In genomic region chr4:62500799-62501198, GRCm38 (mm10) we compare ENCODE assay signal across 14 mouse cellular contexts. TPM values are rescaled to one million over a fixed set of nuclear protein-coding genes. Genes with fewer than 3 reads are reported as not detected.
DNase-seq lines count a peak whose midpoint lies in the region; ATAC-seq and TF ChIP-seq lines count a peak whose summit lies in the region.
"Had no signal": no experiment of that assay in that cellular context is flagged by ENCODE, and none has a peak within 500 bp of the region (broad histone marks: within the 10 kb centered on the region; RNA-seq: fewer than 3 reads in every experiment).

No protein-coding gene starts in this region.

- H3K9ac ChIP-seq in embryonic facial prominence, embryonic 12.5 days = no peak overlapping the region
- H3K9ac ChIP-seq in kidney, postnatal 0 days (ENCODE audit: low read depth, low read length) = no peak overlapping the region
- H3K9ac ChIP-seq in CH12.LX (ENCODE audit: insufficient read depth, low read depth) = no peak overlapping the region
- no peak overlapping the region for H3K9ac ChIP-seq in liver, postnatal 0 days (replicated peaks)

- no peak for TF ChIP-seq RAD21 in CH12.LX (IDR thresholded peaks at IDR 0.05; ENCODE audit: low read depth, low read length)

- no peak for DNase-seq in embryonic facial prominence, embryonic 10.5 days (ENCODE audit: low spot score)
- DNase-seq in kidney, postnatal 0 days (ENCODE audit: low spot score) = no peak
- DNase-seq in kidney, adult 11 months = no peak
- no peak for DNase-seq in CH12.LX (ENCODE audit: extremely low read depth)
- no peak for DNase-seq in liver, postnatal 0 days
- no peak for DNase-seq in urinary bladder, adult 18-20 months (ENCODE audit: low spot score in 2 of 2)
- DNase-seq: lung, postnatal 4 days; thymus, adult 2 months had no signal

- no peak for TF ChIP-seq CTCF in kidney, postnatal 0 days (IDR thresholded peaks at IDR 0.05; ENCODE audit: low read depth)
- TF ChIP-seq CTCF in CH12.LX (conservative IDR thresholded peaks at IDR 0.05 in 1 of 2, IDR thresholded peaks at IDR 0.05 in 1 of 2; ENCODE audit: low read depth in 2 of 2, low read length in 2 of 2) = no peak
- no peak for TF ChIP-seq CTCF in liver, postnatal 0 days (IDR thresholded peaks at IDR 0.05; ENCODE audit: low read depth)

- peaks cover 5% of the 10 kb centered on the region; the same call in 1 of the 2 replicates for H3K4me1 ChIP-seq in embryonic facial prominence, embryonic 12.5 days
- peaks cover 20% of the 10 kb centered on the region for H3K4me1 ChIP-seq in embryonic facial prominence, embryonic 10.5 days
- peaks cover 8% of the 10 kb centered on the region; the same call in 1 of the 2 replicates for H3K4me1 ChIP-seq in kidney, postnatal 0 days (replicated peaks; ENCODE audit: insufficient read depth, low read length)
- H3K4me1 ChIP-seq in CH12.LX (ENCODE audit: control insufficient read depth in 1 of 2, insufficient read depth in 2 of 2) = peaks cover 0 to 16% of the 10 kb centered on the region in 2 experiments; a peak in 2 of 4 replicates
- peaks cover 34% of the 10 kb centered on the region for H3K4me1 ChIP-seq in liver, postnatal 0 days (ENCODE audit: insufficient read depth)

- no peak overlapping the region for H3K4me3 ChIP-seq in embryonic facial prominence, embryonic 12.5 days
- H3K4me3 ChIP-seq in embryonic facial prominence, embryonic 10.5 days = no peak overlapping the region
- H3K4me3 ChIP-seq in kidney, postnatal 0 days (replicated peaks; ENCODE audit: low read depth, low read length) = no peak overlapping the region
- no peak overlapping the region for H3K4me3 ChIP-seq in CH12.LX (replicated peaks in 1 of 3; ENCODE audit: low read depth in 2 of 3, low read length in 2 of 3, poor library complexity in 1 of 3)
- no peak overlapping the region for H3K4me3 ChIP-seq in liver, postnatal 0 days (ENCODE audit: low read depth, low read length)

- H3K9me3 ChIP-seq in embryonic facial prominence, embryonic 12.5 days = no peaks in the 10 kb centered on the region
- H3K9me3 ChIP-seq in embryonic facial prominence, embryonic 10.5 days = no peaks in the 10 kb centered on the region
- H3K9me3 ChIP-seq in kidney, postnatal 0 days (replicated peaks; ENCODE audit: low read length) = no peaks in the 10 kb centered on the region
- no peaks in the 10 kb centered on the region for H3K9me3 ChIP-seq in CH12.LX (replicated peaks; ENCODE audit: low read length)
- H3K9me3 ChIP-seq in liver, postnatal 0 days (ENCODE audit: low read length) = no peaks in the 10 kb centered on the region
- H3K9me3 ChIP-seq: forebrain, embryonic 10.5 days had no signal

- TF ChIP-seq POLR2A in CH12.LX (IDR thresholded peaks at IDR 0.05; ENCODE audit: low read depth, low read length) = no peak

- in situ Hi-C loops in CH12.LX (cut with MboI; ENCODE audit: low pct_ligation_motif_present, low pct_unique_long_range_greater_than_20kb, low sequenced_read_pairs) = loop anchor here (10.0 kb wide), 1 partner anchor 96 kb away; the partner anchor contains the start of genes Cdc26 and Prpf4

- WGBS in embryonic facial prominence, embryonic 12.5 days = 88% methylated on average over 4 of the region's 4 CpGs
- 87% methylated on average over 4 of the region's 4 CpGs for WGBS in embryonic facial prominence, embryonic 10.5 days
- WGBS in kidney, postnatal 0 days = 70% methylated on average over 4 of the region's 4 CpGs
- WGBS in liver, postnatal 0 days (ENCODE audit: insufficient replicate concordance) = 76% methylated on average over 4 of the region's 4 CpGs

- peaks cover 23% of the 10 kb centered on the region for H3K36me3 ChIP-seq in embryonic facial prominence, embryonic 12.5 days
- H3K36me3 ChIP-seq in embryonic facial prominence, embryonic 10.5 days (replicated peaks) = peaks cover 26% of the 10 kb centered on the region
- peaks cover 11% of the 10 kb centered on the region; the same call in 1 of the 2 replicates for H3K36me3 ChIP-seq in kidney, postnatal 0 days (ENCODE audit: insufficient read depth, low read length)
- H3K36me3 ChIP-seq in CH12.LX (replicated peaks in 1 of 2; ENCODE audit: control insufficient read depth in 1 of 2, insufficient read depth in 1 of 2, low read length in 1 of 2) = peaks cover 4 to 20% of the 10 kb centered on the region in 2 experiments
- 0 out of 2 replicates have a peak, but pooled peaks cover 3% of the 10 kb centered on the region for H3K36me3 ChIP-seq in liver, postnatal 0 days (replicated peaks; ENCODE audit: insufficient read depth, low read length)

- H3K27me3 ChIP-seq in embryonic facial prominence, embryonic 12.5 days = no peaks in the 10 kb centered on the region
- no peaks in the 10 kb centered on the region for H3K27me3 ChIP-seq in embryonic facial prominence, embryonic 10.5 days (replicated peaks; ENCODE audit: low read depth, poor library complexity, severe bottlenecking)
- H3K27me3 ChIP-seq in kidney, postnatal 0 days (ENCODE audit: insufficient read depth, low read length) = no peaks in the 10 kb centered on the region
- no peaks in the 10 kb centered on the region for H3K27me3 ChIP-seq in CH12.LX (replicated peaks)
- H3K27me3 ChIP-seq in liver, postnatal 0 days (ENCODE audit: insufficient read depth, low read length) = no peaks in the 10 kb centered on the region

- no peak for ATAC-seq in embryonic facial prominence, embryonic 12.5 days (ENCODE audit: insufficient number of reproducible peaks, insufficient read depth, low FRiP score, low TSS enrichment)
- no peak for ATAC-seq in kidney, postnatal 0 days (replicated peaks; ENCODE audit: low FRiP score, low read depth)
- ATAC-seq in liver, postnatal 0 days = no peak
- ATAC-seq in granulocyte monocyte progenitor cell, adult 5-6 weeks (replicated peaks; ENCODE audit: poor library complexity, severe bottlenecking) = no peak
- ATAC-seq: inflammation-experienced regulatory T-cells, adult 6 months had no signal

- peak overlapping the region; percentile 70; the same call in 1 of the 2 replicates for H3K4me2 ChIP-seq in embryonic facial prominence, embryonic 12.5 days (replicated peaks)
- 0 out of 2 replicates have a peak overlapping the region, but pooled peaks have one; percentile 86 for H3K4me2 ChIP-seq in kidney, postnatal 0 days (ENCODE audit: low read length)
- H3K4me2 ChIP-seq in CH12.LX (ENCODE audit: insufficient read depth, low read depth, poor library complexity, severe bottlenecking) = no peak overlapping the region
- peak overlapping the region; percentile 95; the same call in 1 of the 2 replicates for H3K4me2 ChIP-seq in liver, postnatal 0 days (ENCODE audit: low read depth, low read length)

- dilution Hi-C loops in CH12.LX (cut with MboI; ENCODE audit: extremely low pct_ligation_motif_present, extremely low pct_unique_long_range_greater_than_20kb, low sequenced_read_pairs) = no loop called here

- H3K27ac ChIP-seq in embryonic facial prominence, embryonic 12.5 days = no peak overlapping the region
- no peak overlapping the region for H3K27ac ChIP-seq in embryonic facial prominence, embryonic 10.5 days (replicated peaks)
- H3K27ac ChIP-seq in kidney, postnatal 0 days = no peak overlapping the region
- H3K27ac ChIP-seq in CH12.LX (ENCODE audit: insufficient read depth, low read depth) = no peak overlapping the region
- H3K27ac ChIP-seq in liver, postnatal 0 days (ENCODE audit: low read depth) = no peak overlapping the region

- no peaks in the 10 kb centered on the region for H3K79me2 ChIP-seq in CH12.LX (replicated peaks; ENCODE audit: control insufficient read depth, extremely low read depth, insufficient read depth, poor library complexity, severe bottlenecking)

- TF ChIP-seq EP300 in CH12.LX (IDR thresholded peaks at IDR 0.05; ENCODE audit: low read length) = no peak
- no peak for TF ChIP-seq EP300 in liver, postnatal 0 days (IDR thresholded peaks at IDR 0.05; ENCODE audit: low read depth)

RNA-seq across cellular contexts. Expression of gene Hdhd3, which starts 2.5 kb away (rescaled TPM):
- polyA plus RNA-seq in embryonic facial prominence, embryonic 12.5 days (2016; fragmentation: Nextera tagmentation; extraction: Ambion mirVana) = 11.1 and 14.2 TPM in 2 replicates
- 11.0 and 13.2 TPM in 2 replicates for polyA plus RNA-seq in embryonic facial prominence, embryonic 10.5 days (2016; fragmentation: Nextera tagmentation; extraction: Ambion mirVana)
- 16.0 and 17.7 TPM in 2 replicates for polyA plus RNA-seq in kidney, postnatal 0 days (2015; fragmentation: Nextera tagmentation; extraction: Ambion mirVana)
- total RNA-seq in CH12.LX (2012; rRNA removed) = 4.7 and 6.1 TPM in 2 replicates
- 2.9 and 4.5 TPM in 2 replicates for total RNA-seq in CH12.LX (2014; rRNA removed)
- 4.7 and 5.3 TPM in 2 replicates for polyA plus RNA-seq in CH12.LX (2012; ENCODE audit: insufficient read length, low read depth)
- polyA plus RNA-seq in liver, postnatal 0 days (2015; fragmentation: Nextera tagmentation; extraction: Ambion mirVana) = 19.7 and 20.3 TPM in 2 replicates
- 0.23 and 4.2 TPM in 2 replicates for total RNA-seq in granulocyte monocyte progenitor cell, adult 5-6 weeks (2014; fragmentation: Nextera tagmentation)
- 0.43 TPM in 1 of 2 replicates, not detected in the other for total RNA-seq in granulocyte monocyte progenitor cell, adult 5-6 weeks (2017)

RNA-seq across cellular contexts. Expression of gene Alad, which starts 18.9 kb away (rescaled TPM):
- 76.9 and 78.5 TPM in 2 replicates for polyA plus RNA-seq in embryonic facial prominence, embryonic 12.5 days (2016; fragmentation: Nextera tagmentation; extraction: Ambion mirVana)
- 106 and 114 TPM in 2 replicates for polyA plus RNA-seq in embryonic facial prominence, embryonic 10.5 days (2016; fragmentation: Nextera tagmentation; extraction: Ambion mirVana)
- 109 and 119 TPM in 2 replicates for polyA plus RNA-seq in kidney, postnatal 0 days (2015; fragmentation: Nextera tagmentation; extraction: Ambion mirVana)
- total RNA-seq in CH12.LX (2012; rRNA removed) = 79.0 and 84.2 TPM in 2 replicates
- 33.3 and 35.1 TPM in 2 replicates for total RNA-seq in CH12.LX (2014; rRNA removed)
- 71.5 and 78.2 TPM in 2 replicates for polyA plus RNA-seq in CH12.LX (2012; ENCODE audit: insufficient read length, low read depth)
- 295 and 303 TPM in 2 replicates for polyA plus RNA-seq in liver, postnatal 0 days (2015; fragmentation: Nextera tagmentation; extraction: Ambion mirVana)
- 25.4 and 34.6 TPM in 2 replicates for total RNA-seq in granulocyte monocyte progenitor cell, adult 5-6 weeks (2014; fragmentation: Nextera tagmentation)
- 14.8 and 16.3 TPM in 2 replicates for total RNA-seq in granulocyte monocyte progenitor cell, adult 5-6 weeks (2017)

RNA-seq across cellular contexts. Expression of gene Bspry, which starts 20.9 kb away (rescaled TPM):
- polyA plus RNA-seq in embryonic facial prominence, embryonic 12.5 days (2016; fragmentation: Nextera tagmentation; extraction: Ambion mirVana) = 2.9 and 3.3 TPM in 2 replicates
- 1.8 and 2.6 TPM in 2 replicates for polyA plus RNA-seq in embryonic facial prominence, embryonic 10.5 days (2016; fragmentation: Nextera tagmentation; extraction: Ambion mirVana)
- 38.2 and 38.9 TPM in 2 replicates for polyA plus RNA-seq in kidney, postnatal 0 days (2015; fragmentation: Nextera tagmentation; extraction: Ambion mirVana)
- total RNA-seq in CH12.LX (2012; rRNA removed) (1.1 and 1.2 TPM in 2 replicates), CH12.LX (2014; rRNA removed) (0.86 and 0.95 TPM in 2 replicates)
- 0.53 and 1.2 TPM in 2 replicates for polyA plus RNA-seq in CH12.LX (2012; ENCODE audit: insufficient read length, low read depth)
- polyA plus RNA-seq in liver, postnatal 0 days (2015; fragmentation: Nextera tagmentation; extraction: Ambion mirVana) = 0.18 and 0.26 TPM in 2 replicates
- total RNA-seq in granulocyte monocyte progenitor cell, adult 5-6 weeks (2014; fragmentation: Nextera tagmentation) = not detected in 2 replicates
- total RNA-seq in granulocyte monocyte progenitor cell, adult 5-6 weeks (2017) = 0.43 TPM in 1 of 2 replicates, not detected in the other
- total RNA-seq: gastrocnemius, adult 18-20 months had no signal

RNA-seq across cellular contexts. Expression of gene Pole3, which starts 24.1 kb away (rescaled TPM):
- polyA plus RNA-seq in embryonic facial prominence, embryonic 12.5 days (2016; fragmentation: Nextera tagmentation; extraction: Ambion mirVana) = 89.1 and 92.8 TPM in 2 replicates
- polyA plus RNA-seq in embryonic facial prominence, embryonic 10.5 days (2016; fragmentation: Nextera tagmentation; extraction: Ambion mirVana) = 117 and 120 TPM in 2 replicates
- 62.0 and 71.2 TPM in 2 replicates for polyA plus RNA-seq in kidney, postnatal 0 days (2015; fragmentation: Nextera tagmentation; extraction: Ambion mirVana)
- total RNA-seq in CH12.LX (2012; rRNA removed) (32.1 and 43.7 TPM in 2 replicates), CH12.LX (2014; rRNA removed) (69.8 and 74.6 TPM in 2 replicates)
- 87.5 and 98.9 TPM in 2 replicates for polyA plus RNA-seq in CH12.LX (2012; ENCODE audit: insufficient read length, low read depth)
- 26.4 and 29.2 TPM in 2 replicates for polyA plus RNA-seq in liver, postnatal 0 days (2015; fragmentation: Nextera tagmentation; extraction: Ambion mirVana)
- total RNA-seq in granulocyte monocyte progenitor cell, adult 5-6 weeks (2014; fragmentation: Nextera tagmentation) = 63.7 and 69.6 TPM in 2 replicates
- total RNA-seq in granulocyte monocyte progenitor cell, adult 5-6 weeks (2017) = 72.0 and 76.7 TPM in 2 replicates

RNA-seq across cellular contexts. Expression of gene 4933430I17Rik, which starts 24.4 kb away (rescaled TPM):
- 0.45 and 0.99 TPM in 2 replicates for polyA plus RNA-seq in embryonic facial prominence, embryonic 12.5 days (2016; fragmentation: Nextera tagmentation; extraction: Ambion mirVana)
- 1.1 and 1.3 TPM in 2 replicates for polyA plus RNA-seq in embryonic facial prominence, embryonic 10.5 days (2016; fragmentation: Nextera tagmentation; extraction: Ambion mirVana)
- polyA plus RNA-seq in kidney, postnatal 0 days (2015; fragmentation: Nextera tagmentation; extraction: Ambion mirVana) = 0.45 and 0.46 TPM in 2 replicates
- 0.21 and 0.30 TPM in 2 replicates for total RNA-seq in CH12.LX (2012; rRNA removed)
- total RNA-seq in CH12.LX (2014; rRNA removed) = 0.34 and 0.52 TPM in 2 replicates
- polyA plus RNA-seq in CH12.LX (2012; ENCODE audit: insufficient read length, low read depth) = 1.8 and 1.9 TPM in 2 replicates
- not detected in 2 replicates for polyA plus RNA-seq in liver, postnatal 0 days (2015; fragmentation: Nextera tagmentation; extraction: Ambion mirVana)
- total RNA-seq in granulocyte monocyte progenitor cell, adult 5-6 weeks (2014; fragmentation: Nextera tagmentation) = not detected in 2 replicates
- total RNA-seq in granulocyte monocyte progenitor cell, adult 5-6 weeks (2017) = 0.72 TPM in 1 of 2 replicates, not detected in the other
- total RNA-seq: monocyte, adult 5-6 weeks had no signal
